Mouse (Mus musculus): ENCODE data around the gene Plcxd1.
"Not testable (repeated sequence)": the region's sequence is repeated elsewhere in the genome, so short reads cannot be mapped to it uniquely, and the experiment has no call there.

Gene Plcxd1

GRCm38 (mm10) chr5:110106901-110107564 is 7.3 kb downstream of the Plcxd1 start:
- in situ Hi-C loops (cut with MboI, MseI): loop anchor here (10.0 kb wide), 1 partner anchor 552 kb away; the partner anchor contains the start of gene Crlf2

GRCm38 (mm10) chr5:110107581-110108304 is 8.0 kb downstream of the Plcxd1 start, which contains the start of gene Gtpbp6:
Gene Gtpbp6 (minus strand): TSS chr5:110108197.
- in situ Hi-C loops (cut with MboI, MseI): loop anchor here (10.0 kb wide), 1 partner anchor 553 kb away; the partner anchor contains the start of gene Crlf2

- in situ Hi-C loops (cut with MboI, MseI): loop anchor here (10.0 kb wide), 1 partner anchor 553 kb away; the partner anchor contains the start of gene Crlf2
Measured at GRCm38 (mm10) chr5:110108305-110108628, 8.5 kb downstream of the Plcxd1 start.

- in situ Hi-C loops (cut with MboI, MseI): loop anchor here (10.0 kb wide), 1 partner anchor 555 kb away; the partner anchor contains the start of gene Crlf2
Measured at GRCm38 (mm10) chr5:110109991-110110441, 10.2 kb downstream of the Plcxd1 start, which contains the start of gene Zfp605. Gene Zfp605 (plus strand): TSS chr5:110110092.

- in situ Hi-C loops (cut with MboI, MseI): not testable (repeated sequence)
Measured at GRCm38 (mm10) chr5:110122380-110122779, 22.6 kb downstream of the Plcxd1 start.

GRCm38 (mm10) chr5:110135293-110136086 is 35.7 kb downstream of the Plcxd1 start, which contains the start of gene Chfr:
Gene Chfr (plus strand): TSS chr5:110135842.
- in situ Hi-C loops (cut with MboI, MseI): no loop called here

- in situ Hi-C loops (cut with MboI, MseI): no loop called here
Measured at GRCm38 (mm10) chr5:110136087-110136464, 36.3 kb downstream of the Plcxd1 start.

GRCm38 (mm10) chr5:110137816-110138215 is 38.0 kb downstream of the Plcxd1 start:
- in situ Hi-C loops (cut with MboI, MseI): no loop called here

GRCm38 (mm10) chr5:110139325-110139724 is 39.6 kb downstream of the Plcxd1 start:
- in situ Hi-C loops (cut with MboI, MseI): no loop called here

GRCm38 (mm10) chr5:110140424-110140823 is 40.7 kb downstream of the Plcxd1 start:
- in situ Hi-C loops (cut with MboI, MseI): no loop called here

- in situ Hi-C loops (cut with MboI, MseI): no loop called here
Measured at GRCm38 (mm10) chr5:110142309-110142708, 42.5 kb downstream of the Plcxd1 start.

GRCm38 (mm10) chr5:110143007-110143406 is 43.2 kb downstream of the Plcxd1 start:
- in situ Hi-C loops (cut with MboI, MseI): no loop called here
